Mouse (Mus musculus) limb, embryonic 13.5 days (tissue): ENCODE data around the gene Zdhhc7. TPM values are rescaled to one million over a fixed set of nuclear protein-coding genes. Genes with fewer than 3 reads are reported as not detected.
A peak's percentile ranks its signal among the peaks of the same experiment; 100 is the strongest.

ENCODE experiments used
- ATAC-seq: fragments of 200-750 bp; cut with Nextera tagmentation; 2 replicates; pipeline ENCODE4 v1.8.0; 2017; ENCODE audit warnings: low read depth, moderate number of reproducible peaks, moderate TSS enrichment; ENCODE audit not compliant: low FRiP score
- H3K27ac ChIP-seq: fragments of 300-500 bp; sonication (generic); 2 replicates; pipeline ENCODE4 v1.5.1; 2015; ENCODE audit warnings: inconsistent platforms, mild to moderate bottlenecking, moderate library complexity
- H3K27me3 ChIP-seq: fragments of 300-500 bp; sonication (generic); 2 replicates; pipeline ENCODE4 v1.6.1; 2015; ENCODE audit warnings: mild to moderate bottlenecking, inconsistent platforms
- H3K36me3 ChIP-seq: fragments of 300-500 bp; sonication (generic); 2 replicates; pipeline ENCODE4 v1.6.1; 2015; ENCODE audit warnings: inconsistent platforms, mild to moderate bottlenecking, moderate library complexity
- H3K4me1 ChIP-seq: fragments of 300-500 bp; sonication (generic); 2 replicates; pipeline ENCODE4 v1.6.1; 2015; ENCODE audit warnings: inconsistent platforms
- H3K4me2 ChIP-seq: fragments of 300-500 bp; sonication (generic); replicated peaks from 2 replicates; pipeline ENCODE4 v1.6.1; 2015; ENCODE audit warnings: inconsistent platforms, mild to moderate bottlenecking, moderate library complexity
- H3K4me3 ChIP-seq: fragments of 300-500 bp; sonication (generic); 2 replicates; pipeline ENCODE4 v1.5.1; 2015; ENCODE audit warnings: moderate library complexity, mild to moderate bottlenecking, inconsistent platforms
- H3K9ac ChIP-seq: fragments of 300-500 bp; sonication (generic); 2 replicates; pipeline ENCODE4 v1.6.1; 2015; ENCODE audit warnings: mild to moderate bottlenecking, inconsistent platforms
- H3K9me3 ChIP-seq: fragments of 300-500 bp; sonication (generic); 2 replicates; pipeline ENCODE4 v1.6.1; 2016; ENCODE audit warnings: inconsistent platforms
- WGBS: fragments of 180-500 bp; shearing (Covaris S2); methylation state at CpG from one replicate; pipeline ENCODE4 v1.1.7; 2015; 5-methylcytosine and 5-hydroxymethylcytosine counted together
- polyA plus RNA-seq: library from polyadenylated mRNA; unstranded; fragments of >200 nt; fragmentation: Nextera tagmentation; extraction: Ambion mirVana; gene quantifications from 2 replicates; pipeline ENCODE4 v1.2.1, GENCODE M21; 2015

Gene Zdhhc7
- polyA plus RNA-seq, 1 experiment from 2014 or later, result 32.8 TPM

DNA sequence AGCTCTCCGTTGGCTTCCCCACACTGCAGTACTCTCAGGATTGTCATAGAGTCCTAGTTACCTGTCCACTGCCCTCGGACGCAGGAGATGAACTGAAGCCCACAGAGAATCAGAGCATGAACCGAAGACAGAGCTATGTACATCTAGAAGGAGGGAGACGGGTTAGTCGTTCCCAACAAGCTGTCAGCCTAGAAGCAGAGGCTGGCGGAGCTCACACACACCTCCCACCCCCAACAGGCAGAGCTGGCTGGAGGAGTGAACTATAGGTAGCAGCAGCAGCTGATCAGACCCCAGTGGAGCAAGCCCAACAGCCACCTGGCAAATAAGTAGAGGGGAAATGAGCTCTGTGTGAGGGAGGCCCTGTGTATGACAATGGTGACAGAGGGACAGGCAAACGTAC, 16.5 kb downstream of the Zdhhc7 start:
- no peak overlapping the region for H3K4me3 ChIP-seq
- no peak overlapping the region for H3K4me2 ChIP-seq
- no peaks in the 10 kb centered on the region for H3K4me1 ChIP-seq
- ATAC-seq, result no peak
- no peak overlapping the region for H3K27ac ChIP-seq
- no peaks in the 10 kb centered on the region for H3K27me3 ChIP-seq
- 86% methylated on average over 8 of the region's 8 CpGs for WGBS
- H3K36me3 ChIP-seq, result peaks cover 80% of the 10 kb centered on the region
- H3K9ac ChIP-seq, result no peak overlapping the region
- no peaks in the 10 kb centered on the region for H3K9me3 ChIP-seq

GRCm38 (mm10) chr8:120083261-120083660, 18.0 kb downstream of the Zdhhc7 start:
- no peak overlapping the region for H3K9ac ChIP-seq
- H3K4me2 ChIP-seq, result no peak overlapping the region
- ATAC-seq, result no peak
- H3K9me3 ChIP-seq, result no peaks in the 10 kb centered on the region
- H3K27me3 ChIP-seq, result no peaks in the 10 kb centered on the region
- no peak overlapping the region for H3K4me3 ChIP-seq
- no peak overlapping the region for H3K27ac ChIP-seq
- H3K36me3 ChIP-seq, result peaks cover 72% of the 10 kb centered on the region
- H3K4me1 ChIP-seq, result no peaks in the 10 kb centered on the region
- 97% methylated on average over 8 of the region's 8 CpGs for WGBS

GRCm38 (mm10) chr8:120079361-120079760, 21.9 kb downstream of the Zdhhc7 start:
- Histone ChIP-seq H3K9ac (no peak overlapping the region), H3K4me1 (no peaks in the 10 kb centered on the region), H3K4me3 (no peak overlapping the region), H3K27ac (no peak overlapping the region), H3K27me3 (no peaks in the 10 kb centered on the region), H3K9me3 (no peaks in the 10 kb centered on the region), H3K4me2 (no peak overlapping the region), H3K36me3 (peaks cover 35% of the 10 kb centered on the region)
- ATAC-seq, result no peak
- 57% methylated on average over 5 of the region's 5 CpGs for WGBS

GRCm38 (mm10) chr8:120078080-120078479, 23.2 kb downstream of the Zdhhc7 start:
- Histone ChIP-seq H3K4me1 (peaks cover 4% of the 10 kb centered on the region; the same call in 1 of the 2 replicates), H3K36me3 (peaks cover 26% of the 10 kb centered on the region), H3K9me3 (no peaks in the 10 kb centered on the region), H3K27me3 (no peaks in the 10 kb centered on the region), H3K9ac (no peak overlapping the region), H3K4me3 (no peak overlapping the region), H3K4me2 (no peak overlapping the region), H3K27ac (no peak overlapping the region)
- WGBS, result 15% methylated on average over 10 of the region's 10 CpGs
- ATAC-seq, result no peak

DNA sequence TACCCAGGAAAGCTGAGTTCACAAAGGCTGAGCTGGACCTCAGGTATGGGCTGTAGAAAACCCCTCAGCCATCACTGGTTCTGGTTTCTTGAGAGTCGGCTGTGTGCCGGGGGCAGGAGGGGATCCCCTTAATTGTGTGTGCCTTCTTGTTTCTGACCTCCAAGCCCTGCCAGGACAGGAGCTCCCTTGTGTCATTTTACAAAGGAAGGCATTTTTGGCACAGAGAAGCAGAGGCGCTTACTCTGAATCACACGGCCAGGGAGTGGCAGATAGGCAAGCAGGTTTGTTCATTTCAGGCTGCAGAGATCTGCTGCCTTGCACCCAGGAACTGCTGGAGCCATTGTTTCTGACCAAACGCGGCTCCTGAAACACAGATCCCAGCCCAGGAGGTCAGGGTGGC, 25.9 kb downstream of the Zdhhc7 start:
- no peaks in the 10 kb centered on the region for H3K36me3 ChIP-seq
- no peak overlapping the region for H3K9ac ChIP-seq
- WGBS, result 68% methylated on average over 6 of the region's 6 CpGs
- H3K9me3 ChIP-seq, result no peaks in the 10 kb centered on the region
- H3K27me3 ChIP-seq, result no peaks in the 10 kb centered on the region
- no peak for ATAC-seq
- no peak overlapping the region for H3K4me2 ChIP-seq
- no peak overlapping the region for H3K27ac ChIP-seq
- peaks cover 12% of the 10 kb centered on the region; the same call in 1 of the 2 replicates for H3K4me1 ChIP-seq
- no peak overlapping the region for H3K4me3 ChIP-seq

- Histone ChIP-seq H3K36me3 (no peaks in the 10 kb centered on the region), H3K27ac (no peak overlapping the region), H3K4me1 (peaks cover 12% of the 10 kb centered on the region; the same call in 1 of the 2 replicates), H3K27me3 (no peaks in the 10 kb centered on the region), H3K9ac (no peak overlapping the region), H3K4me2 (no peak overlapping the region), H3K9me3 (no peaks in the 10 kb centered on the region), H3K4me3 (no peak overlapping the region)
- ATAC-seq, result no peak
- WGBS, result 67% methylated on average over 6 of the region's 6 CpGs
Observed at GRCm38 (mm10) chr8:120074516-120074915, 26.8 kb downstream of the Zdhhc7 start.

DNA sequence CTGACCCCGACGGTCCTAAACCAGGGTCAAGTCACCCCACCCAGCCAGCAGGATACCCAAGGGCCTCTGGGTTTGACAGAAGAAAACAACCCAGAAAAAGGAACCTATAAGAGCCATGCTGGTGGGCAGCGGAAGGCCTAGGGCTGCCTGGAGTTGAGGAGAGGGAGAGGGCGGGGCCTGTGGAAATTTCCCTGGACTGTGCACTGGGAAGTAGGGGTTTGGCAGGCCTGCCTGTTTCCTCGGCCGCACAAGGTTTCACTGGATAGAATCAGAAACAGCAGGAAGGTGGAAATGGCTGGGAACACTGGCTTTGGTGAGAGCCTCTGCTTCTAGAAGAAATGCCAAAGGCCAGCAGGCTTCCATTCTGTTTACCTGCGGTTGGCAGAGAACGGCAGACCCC, 28.5 kb downstream of the Zdhhc7 start:
- ATAC-seq, result no peak
- Histone ChIP-seq H3K27ac (peak overlapping the region; percentile 22; the same call in 1 of the 2 replicates), H3K4me1 (peaks cover 20% of the 10 kb centered on the region), H3K27me3 (no peaks in the 10 kb centered on the region), H3K9me3 (no peaks in the 10 kb centered on the region), H3K9ac (0 out of 2 replicates have a peak overlapping the region, but pooled peaks have one; percentile 36), H3K36me3 (no peaks in the 10 kb centered on the region), H3K4me3 (no peak overlapping the region), H3K4me2 (no peak overlapping the region)
- WGBS, result 72% methylated on average over 8 of the region's 8 CpGs

- Histone ChIP-seq H3K9me3 (no peaks in the 10 kb centered on the region), H3K4me1 (peaks cover 22% of the 10 kb centered on the region), H3K9ac (no peak overlapping the region), H3K27ac (no peak overlapping the region), H3K4me3 (no peak overlapping the region), H3K27me3 (no peaks in the 10 kb centered on the region), H3K4me2 (no peak overlapping the region), H3K36me3 (no peaks in the 10 kb centered on the region)
- 82% methylated on average over 9 of the region's 9 CpGs for WGBS
- no peak for ATAC-seq
Observed at GRCm38 (mm10) chr8:120072259-120072658, 29.0 kb downstream of the Zdhhc7 start.

- H3K9me3 ChIP-seq, result no peaks in the 10 kb centered on the region
- H3K9ac ChIP-seq, result no peak overlapping the region
- no peak overlapping the region for H3K4me2 ChIP-seq
- peaks cover 22% of the 10 kb centered on the region for H3K4me1 ChIP-seq
- H3K27me3 ChIP-seq, result no peaks in the 10 kb centered on the region
- no peak overlapping the region for H3K27ac ChIP-seq
- H3K4me3 ChIP-seq, result no peak overlapping the region
- no peaks in the 10 kb centered on the region for H3K36me3 ChIP-seq
- WGBS, result 29% methylated on average over 4 of the region's 4 CpGs
- ATAC-seq, result peak; percentile 73
Observed at GRCm38 (mm10) chr8:120071684-120072083, 29.6 kb downstream of the Zdhhc7 start.

GRCm38 (mm10) chr8:120067936-120068668, 33.2 kb downstream of the Zdhhc7 start:
- no peak overlapping the region for H3K4me3 ChIP-seq
- 0 out of 2 replicates have a peak, but pooled peaks have one; percentile 57 for ATAC-seq
- no peak overlapping the region for H3K9ac ChIP-seq
- H3K27ac ChIP-seq, result no peak overlapping the region
- 38% methylated on average over 19 of the region's 19 CpGs for WGBS
- H3K4me2 ChIP-seq, result no peak overlapping the region
- H3K9me3 ChIP-seq, result no peaks in the 10 kb centered on the region
- H3K36me3 ChIP-seq, result no peaks in the 10 kb centered on the region
- peaks cover 18% of the 10 kb centered on the region for H3K4me1 ChIP-seq
- no peaks in the 10 kb centered on the region for H3K27me3 ChIP-seq

GRCm38 (mm10) chr8:120066226-120066625, 35.1 kb downstream of the Zdhhc7 start:
- H3K27me3 ChIP-seq, result no peaks in the 10 kb centered on the region
- no peak overlapping the region for H3K27ac ChIP-seq
- peaks cover 10% of the 10 kb centered on the region for H3K4me1 ChIP-seq
- no peak overlapping the region for H3K4me2 ChIP-seq
- no peaks in the 10 kb centered on the region for H3K9me3 ChIP-seq
- no peak overlapping the region for H3K4me3 ChIP-seq
- 85% methylated on average over 4 of the region's 4 CpGs for WGBS
- ATAC-seq, result no peak
- H3K36me3 ChIP-seq, result no peaks in the 10 kb centered on the region
- H3K9ac ChIP-seq, result no peak overlapping the region

- WGBS, result 90% methylated on average over 8 of the region's 8 CpGs
- Histone ChIP-seq H3K4me3 (no peak overlapping the region), H3K9me3 (no peaks in the 10 kb centered on the region), H3K4me1 (peaks cover 10% of the 10 kb centered on the region), H3K27ac (no peak overlapping the region), H3K27me3 (no peaks in the 10 kb centered on the region), H3K4me2 (no peak overlapping the region), H3K9ac (no peak overlapping the region), H3K36me3 (no peaks in the 10 kb centered on the region)
- ATAC-seq, result no peak
Observed at GRCm38 (mm10) chr8:120065611-120066010, 35.7 kb downstream of the Zdhhc7 start.

- WGBS, result 57% methylated on average over 3 of the region's 3 CpGs
- no peak for ATAC-seq
- Histone ChIP-seq H3K4me3 (no peak overlapping the region), H3K36me3 (no peaks in the 10 kb centered on the region), H3K9me3 (no peaks in the 10 kb centered on the region), H3K27ac (no peak overlapping the region), H3K27me3 (no peaks in the 10 kb centered on the region), H3K4me2 (no peak overlapping the region), H3K4me1 (peaks cover 7% of the 10 kb centered on the region), H3K9ac (no peak overlapping the region)
Observed at GRCm38 (mm10) chr8:120063326-120063725, 38.0 kb downstream of the Zdhhc7 start.
